Mouse (Mus musculus) ES-Bruce4 (cell line): ENCODE measurements around the gene Mpig6b. TPM values are rescaled to one million over a fixed set of nuclear protein-coding genes. Genes with fewer than 3 reads are reported as not detected.

Experiments
- H3K27ac ChIP-seq: 2 replicates; pipeline ENCODE4 v1.5.1; 2012; ENCODE audit warnings: low read length, inconsistent platforms; ENCODE audit not compliant: insufficient read depth
- H3K27me3 ChIP-seq: 2 replicates; pipeline ENCODE4 v1.6.1; 2012; ENCODE audit warnings: mild to moderate bottlenecking, low read length, inconsistent platforms; ENCODE audit not compliant: control insufficient read depth, poor library complexity, insufficient read depth, severe bottlenecking
- H3K36me3 ChIP-seq: 2 replicates; pipeline ENCODE4 v1.6.1; 2012; ENCODE audit warnings: inconsistent platforms, mild to moderate bottlenecking, low read length, moderate library complexity; ENCODE audit not compliant: control insufficient read depth, poor library complexity, insufficient read depth, severe bottlenecking
- H3K4me1 ChIP-seq: one replicate; pipeline ENCODE4 v1.8.1; 2011; ENCODE audit warnings: low read length; ENCODE audit not compliant: control insufficient read depth, insufficient read depth
- H3K4me3 ChIP-seq: 2 replicates; pipeline ENCODE4 v1.5.1; 2011; ENCODE audit warnings: low read depth, mild to moderate bottlenecking, low read length
- H3K9ac ChIP-seq: 2 replicates; pipeline ENCODE4 v1.6.1; 2012; ENCODE audit warnings: low read depth, mild to moderate bottlenecking, inconsistent platforms; ENCODE audit not compliant: poor library complexity, severe bottlenecking
- H3K9me3 ChIP-seq: replicated peaks from 2 replicates; pipeline ENCODE4 v1.6.1; 2012; ENCODE audit warnings: mild to moderate bottlenecking, low read length, inconsistent platforms; ENCODE audit not compliant: control insufficient read depth, poor library complexity, insufficient read depth, severe bottlenecking
- CTCF ChIP-seq: IDR thresholded peaks from one replicate; pipeline ENCODE4 v1.8.1; 2011; ENCODE audit warnings: low read depth, low read length
- EP300 ChIP-seq: IDR thresholded peaks from 2 replicates; pipeline ENCODE4 v1.6.1; 2011; ENCODE audit warnings: low read depth, low read length; ENCODE audit not compliant: insufficient read depth
- POLR2A ChIP-seq: IDR thresholded peaks from one replicate; pipeline ENCODE4 v1.8.1; 2011; ENCODE audit warnings: low read length; ENCODE audit not compliant: insufficient read depth
- polyA plus RNA-seq: library from polyadenylated mRNA; stranded (reverse); fragments of >200 nt; gene quantifications from 2 replicates; pipeline ENCODE4 v1.2.4, GENCODE M21; 2011; ENCODE audit warnings: low read depth; ENCODE audit not compliant: missing spikeins, insufficient read depth, insufficient read length

Gene Mpig6b
- polyA plus RNA-seq, 1 experiment: 3.3 TPM

- H3K27me3 ChIP-seq: no peaks in the 10 kb centered on the region
- peaks cover 6% of the 10 kb centered on the region for H3K4me1 ChIP-seq
- no peak overlapping the region for H3K4me3 ChIP-seq
- no peaks in the 10 kb centered on the region for H3K9me3 ChIP-seq
- TF ChIP-seq EP300: no peak
- TF ChIP-seq POLR2A: no peak
- no peak for TF ChIP-seq CTCF
- no peak overlapping the region for H3K9ac ChIP-seq
- H3K27ac ChIP-seq: no peak overlapping the region
- 0 out of 2 replicates have a peak, but pooled peaks cover under 1% of the 10 kb centered on the region for H3K36me3 ChIP-seq
Observed at GRCm38 (mm10) chr17:35063466-35063865, 2.5 kb downstream of the Mpig6b start.

GRCm38 (mm10) chr17:35061299-35061698, 4.7 kb downstream of the Mpig6b start:
- TF ChIP-seq EP300 (no peak), POLR2A (no peak), CTCF (no peak)
- no peak overlapping the region for H3K9ac ChIP-seq
- no peak overlapping the region for H3K4me3 ChIP-seq
- no peaks in the 10 kb centered on the region for H3K9me3 ChIP-seq
- H3K4me1 ChIP-seq: peaks cover 6% of the 10 kb centered on the region
- H3K36me3 ChIP-seq: peaks cover 4% of the 10 kb centered on the region
- H3K27me3 ChIP-seq: no peaks in the 10 kb centered on the region
- peak overlapping the region; percentile 5; the same call in 1 of the 2 replicates for H3K27ac ChIP-seq

GRCm38 (mm10) chr17:35060737-35061297, 5.2 kb downstream of the Mpig6b start:
- H3K27ac ChIP-seq: no peak overlapping the region
- TF ChIP-seq CTCF (no peak), EP300 (no peak), POLR2A (no peak)
- H3K27me3 ChIP-seq: no peaks in the 10 kb centered on the region
- no peaks in the 10 kb centered on the region for H3K9me3 ChIP-seq
- H3K9ac ChIP-seq: no peak overlapping the region
- peaks cover 6% of the 10 kb centered on the region for H3K4me1 ChIP-seq
- H3K4me3 ChIP-seq: peak overlapping the region; percentile 87
- H3K36me3 ChIP-seq: peaks cover 8% of the 10 kb centered on the region

GRCm38 (mm10) chr17:35060071-35060470, 5.9 kb downstream of the Mpig6b start:
- Histone ChIP-seq H3K9me3 (no peaks in the 10 kb centered on the region), H3K27ac (no peak overlapping the region), H3K4me1 (peaks cover 6% of the 10 kb centered on the region), H3K27me3 (no peaks in the 10 kb centered on the region), H3K36me3 (peaks cover 9% of the 10 kb centered on the region), H3K9ac (peak overlapping the region; percentile 64), H3K4me3 (peak overlapping the region; percentile 87)
- TF ChIP-seq POLR2A: no peak

GRCm38 (mm10) chr17:35058911-35059892, 6.8 kb downstream of the Mpig6b start, which contains the start of gene Ddah2:
Gene Ddah2, plus strand, starts transcription at chr17:35059035.
- H3K4me1 ChIP-seq: peaks cover 6% of the 10 kb centered on the region
- peak within 1 kb of the TSS; percentile 40 for H3K27ac ChIP-seq
- TF ChIP-seq POLR2A (no peak), CTCF (peak; percentile 48), EP300 (0 out of 2 replicates have a peak, but pooled peaks have one; percentile 50)
- peaks cover 15% of the 10 kb centered on the region for H3K36me3 ChIP-seq
- peak within 1 kb of the TSS; percentile 64 for H3K9ac ChIP-seq
- H3K9me3 ChIP-seq: no peaks in the 10 kb centered on the region
- H3K4me3 ChIP-seq: peak within 1 kb of the TSS; percentile 87
- no peaks in the 10 kb centered on the region for H3K27me3 ChIP-seq

- TF ChIP-seq EP300: no peak
- TF ChIP-seq POLR2A: no peak
- no peak for TF ChIP-seq CTCF
- Histone ChIP-seq H3K9ac (no peak overlapping the region), H3K27ac (0 out of 2 replicates have a peak overlapping the region, but pooled peaks have one; percentile 6), H3K4me3 (no peak overlapping the region), H3K27me3 (no peaks in the 10 kb centered on the region), H3K36me3 (peaks cover 21% of the 10 kb centered on the region), H3K4me1 (peaks cover 6% of the 10 kb centered on the region), H3K9me3 (no peaks in the 10 kb centered on the region)
Observed at GRCm38 (mm10) chr17:35058316-35058715, 7.7 kb downstream of the Mpig6b start.
